Mouse (Mus musculus): ENCODE results near the gene Pax3. TPM values are rescaled to one million over a fixed set of nuclear protein-coding genes. Genes with fewer than 3 reads are reported as not detected.

Gene Pax3
- polyA plus RNA-seq, 1 experiment from 2014 or later = 37.5 TPM

Other genes with a start within 250 kb of the Pax3 start
- gene Sgpp2, start 113.2 kb upstream of the Pax3 start, polyA plus RNA-seq (2016; fragmentation: Nextera tagmentation; extraction: Ambion mirVana) = 2.9 and 4.2 TPM in 2 replicates

All from embryonic facial prominence, embryonic 12.5 days (tissue).